Mouse (Mus musculus): ENCODE measurements around the gene Ndc80. TPM values are rescaled to one million over a fixed set of nuclear protein-coding genes. Genes with fewer than 3 reads are reported as not detected.

Gene Ndc80
- 15.7 TPM for polyA plus RNA-seq (2012; fragmentation: generic; extraction: Trizol)
- long read RNA-seq, experiment 1, transcript Ndc80-201 (17 exons, 2,201 nt) = major isoform, 44 of 58 reads
- long read RNA-seq, experiment 1, partial matches to known transcripts = 11 of 58 reads
- long read RNA-seq, experiment 1, other reads (novel, unspliced or antisense) = 3 of 58 reads
- long read RNA-seq, experiment 2, transcript Ndc80-201 (17 exons, 2,201 nt) = major isoform, 228 of 279 reads
- long read RNA-seq, experiment 2, partial matches to known transcripts = 30 of 279 reads
- long read RNA-seq, experiment 2, other reads (novel, unspliced or antisense) = 21 of 279 reads

GRCm38 (mm10) chr17:71526711-71527564 lies at the start of gene Ndc80:
Gene Ndc80, minus strand, starts transcription at chr17:71526857.
- peaks cover 4% of the 10 kb centered on the region for H3K79me3 ChIP-seq (ENCODE audit: low read depth)
- no peak for TF ChIP-seq MYOD1 (IDR thresholded peaks at IDR 0.05; ENCODE audit: control insufficient read depth, insufficient read length, low read depth)
- no peak for TF ChIP-seq CEBPB (IDR thresholded peaks at IDR 0.05; ENCODE audit: low read depth)
- peak; percentile 21 for TF ChIP-seq MAX (IDR thresholded peaks at IDR 0.05)
- no peak for TF ChIP-seq CTCF (IDR thresholded peaks at IDR 0.05; ENCODE audit: control insufficient read depth, insufficient read depth, insufficient read length)
- TF ChIP-seq MYOG (IDR thresholded peaks at IDR 0.05; ENCODE audit: control insufficient read depth, extremely low read depth, insufficient read length) = no peak
- no peak for TF ChIP-seq FOSL1 (IDR thresholded peaks at IDR 0.05; ENCODE audit: insufficient read depth, low read length, poor library complexity, severe bottlenecking)
- H3K27me3 ChIP-seq (ENCODE audit: control insufficient read depth, insufficient read depth, insufficient read length) = no peaks in the 10 kb centered on the region
- peak within 1 kb of the TSS; percentile 79 for H3K4me3 ChIP-seq (ENCODE audit: insufficient read depth, poor library complexity, severe bottlenecking)
- peak within 1 kb of the TSS; percentile 62 for H3ac ChIP-seq (ENCODE audit: control insufficient read depth, insufficient read length, low read depth)
- peaks cover 24% of the 10 kb centered on the region for H3K36me3 ChIP-seq (ENCODE audit: control insufficient read depth, insufficient read depth)
- peaks cover 20% of the 10 kb centered on the region for H3K79me2 ChIP-seq (ENCODE audit: control insufficient read depth, insufficient read depth)

DNA sequence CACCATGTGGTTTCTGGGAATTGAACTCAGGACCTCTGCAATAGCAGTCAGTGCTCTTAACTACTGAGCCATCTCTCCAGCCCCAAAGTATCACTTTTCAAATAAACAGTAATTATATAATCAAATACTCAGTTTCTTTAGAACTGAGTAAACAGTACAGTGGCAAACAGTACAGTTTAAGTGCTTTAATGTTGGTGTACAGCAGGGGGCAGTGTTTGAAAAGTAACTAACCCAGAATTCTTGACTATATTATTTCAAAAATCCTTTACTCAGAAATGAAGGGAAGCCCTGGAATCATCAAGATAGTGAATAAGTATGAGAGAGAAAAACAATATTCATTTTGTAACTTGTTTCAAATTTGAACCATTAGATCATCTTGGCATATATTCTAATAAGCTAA lies 35.0 kb upstream of the Ndc80 start:
- H3K4me3 ChIP-seq (ENCODE audit: insufficient read depth, poor library complexity, severe bottlenecking) = no peak overlapping the region
- TF ChIP-seq MAX (IDR thresholded peaks at IDR 0.05) (no peak), CTCF (IDR thresholded peaks at IDR 0.05; ENCODE audit: control insufficient read depth, insufficient read depth, insufficient read length) (no peak), FOSL1 (IDR thresholded peaks at IDR 0.05; ENCODE audit: insufficient read depth, low read length, poor library complexity, severe bottlenecking) (no peak), MYOD1 (IDR thresholded peaks at IDR 0.05; ENCODE audit: control insufficient read depth, insufficient read length, low read depth) (no peak), MYOG (IDR thresholded peaks at IDR 0.05; ENCODE audit: control insufficient read depth, extremely low read depth, insufficient read length) (no peak), CEBPB (IDR thresholded peaks at IDR 0.05; ENCODE audit: low read depth) (no peak), USF1 (IDR thresholded peaks at IDR 0.05; ENCODE audit: low read depth) (no peak)
- no peak overlapping the region for H3ac ChIP-seq (ENCODE audit: control insufficient read depth, insufficient read length, low read depth)

GRCm38 (mm10) chr17:71552901-71553300 lies 26.2 kb upstream of the Ndc80 start:
- Histone ChIP-seq H3K4me3 (ENCODE audit: insufficient read depth, poor library complexity, severe bottlenecking) (no peak overlapping the region), H3ac (ENCODE audit: control insufficient read depth, insufficient read length, low read depth) (no peak overlapping the region), H3K36me3 (ENCODE audit: control insufficient read depth, insufficient read depth) (no peaks in the 10 kb centered on the region), H3K79me3 (ENCODE audit: low read depth) (no peaks in the 10 kb centered on the region), H3K27me3 (ENCODE audit: control insufficient read depth, insufficient read depth, insufficient read length) (peaks cover 3% of the 10 kb centered on the region), H3K79me2 (ENCODE audit: control insufficient read depth, insufficient read depth) (no peaks in the 10 kb centered on the region)
- TF ChIP-seq MYOD1 (IDR thresholded peaks at IDR 0.05; ENCODE audit: control insufficient read depth, insufficient read length, low read depth) (no peak), MAX (IDR thresholded peaks at IDR 0.05) (no peak)

More for the DNA sequence above, 35.0 kb upstream of the Ndc80 start:
- H3K36me3 ChIP-seq (ENCODE audit: control insufficient read depth, insufficient read depth) = no peaks in the 10 kb centered on the region
- H3K27me3 ChIP-seq (ENCODE audit: control insufficient read depth, insufficient read depth, insufficient read length) = no peaks in the 10 kb centered on the region
- H3K79me2 ChIP-seq (ENCODE audit: control insufficient read depth, insufficient read depth) = no peaks in the 10 kb centered on the region
- H3K79me3 ChIP-seq (ENCODE audit: low read depth) = no peaks in the 10 kb centered on the region

GRCm38 (mm10) chr17:71551757-71552451 lies 25.2 kb upstream of the Ndc80 start, which contains the start of gene Spdya:
Gene Spdya, plus strand, starts transcription at chr17:71552061.
- Histone ChIP-seq H3K79me3 (ENCODE audit: low read depth) (no peaks in the 10 kb centered on the region), H3K79me2 (ENCODE audit: control insufficient read depth, insufficient read depth) (no peaks in the 10 kb centered on the region), H3ac (ENCODE audit: control insufficient read depth, insufficient read length, low read depth) (peak within 1 kb of the TSS; percentile 87), H3K36me3 (ENCODE audit: control insufficient read depth, insufficient read depth) (no peaks in the 10 kb centered on the region), H3K27me3 (ENCODE audit: control insufficient read depth, insufficient read depth, insufficient read length) (peaks cover 3% of the 10 kb centered on the region), H3K4me3 (ENCODE audit: insufficient read depth, poor library complexity, severe bottlenecking) (peak within 1 kb of the TSS; percentile 31)
- peak; percentile 13 for TF ChIP-seq MAX (IDR thresholded peaks at IDR 0.05)
- no peak for TF ChIP-seq USF1 (IDR thresholded peaks at IDR 0.05; ENCODE audit: low read depth)

DNA sequence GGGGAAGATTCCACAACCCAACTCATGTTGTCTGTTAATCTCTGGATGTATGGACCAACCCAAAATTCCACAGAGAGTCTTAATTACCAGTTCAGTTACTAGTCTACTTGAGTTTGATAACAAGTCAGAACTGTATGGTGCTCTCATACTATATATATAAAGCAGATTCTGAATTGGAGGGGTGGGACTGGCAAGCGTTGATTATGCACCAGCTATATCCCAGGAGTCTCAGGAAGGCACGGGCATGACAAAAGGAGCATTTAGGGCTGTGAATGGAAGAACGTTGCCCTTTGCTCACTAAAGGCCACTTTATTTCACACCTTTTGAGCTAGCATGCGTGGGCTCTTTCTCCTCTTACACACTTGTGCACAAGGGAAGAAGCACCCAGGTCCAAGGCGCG lies 24.7 kb upstream of the Ndc80 start:
- Histone ChIP-seq H3ac (ENCODE audit: control insufficient read depth, insufficient read length, low read depth) (peak overlapping the region; percentile 72), H3K36me3 (ENCODE audit: control insufficient read depth, insufficient read depth) (no peaks in the 10 kb centered on the region), H3K4me3 (ENCODE audit: insufficient read depth, poor library complexity, severe bottlenecking) (peak overlapping the region; percentile 31), H3K27me3 (ENCODE audit: control insufficient read depth, insufficient read depth, insufficient read length) (peaks cover 3% of the 10 kb centered on the region), H3K79me2 (ENCODE audit: control insufficient read depth, insufficient read depth) (no peaks in the 10 kb centered on the region), H3K79me3 (ENCODE audit: low read depth) (no peaks in the 10 kb centered on the region)
- TF ChIP-seq MAX (IDR thresholded peaks at IDR 0.05) (no peak), FOSL1 (IDR thresholded peaks at IDR 0.05; ENCODE audit: insufficient read depth, low read length, poor library complexity, severe bottlenecking) (no peak), CTCF (IDR thresholded peaks at IDR 0.05; ENCODE audit: control insufficient read depth, insufficient read depth, insufficient read length) (no peak), MYOD1 (IDR thresholded peaks at IDR 0.05; ENCODE audit: control insufficient read depth, insufficient read length, low read depth) (no peak), CEBPB (IDR thresholded peaks at IDR 0.05; ENCODE audit: low read depth) (no peak), MYOG (IDR thresholded peaks at IDR 0.05; ENCODE audit: control insufficient read depth, extremely low read depth, insufficient read length) (no peak), USF1 (IDR thresholded peaks at IDR 0.05; ENCODE audit: low read depth) (no peak)
